Mouse (Mus musculus) embryonic facial prominence, embryonic 12.5 days (tissue): ENCODE measurements around the gene Dscam. TPM values are rescaled to one million over a fixed set of nuclear protein-coding genes. Genes with fewer than 3 reads are reported as not detected.

Experiments used
- ATAC-seq: fragments of 200-750 bp; cut with Nextera tagmentation; 2 replicates; pipeline ENCODE4 v1.8.0; 2017; ENCODE audit not compliant: insufficient number of reproducible peaks, insufficient read depth, low FRiP score, low TSS enrichment
- H3K27ac ChIP-seq: fragments of 300-500 bp; sonication (generic); 2 replicates; pipeline ENCODE4 v1.5.1; 2016; ENCODE audit warnings: mild to moderate bottlenecking
- H3K27me3 ChIP-seq: fragments of 300-500 bp; sonication (generic); 2 replicates; pipeline ENCODE4 v1.6.1; 2016; ENCODE audit warnings: mild to moderate bottlenecking, moderate library complexity
- H3K36me3 ChIP-seq: fragments of 300-500 bp; sonication (generic); 2 replicates; pipeline ENCODE4 v1.6.1; 2016; ENCODE audit warnings: mild to moderate bottlenecking
- H3K4me1 ChIP-seq: fragments of 300-500 bp; sonication (generic); 2 replicates; pipeline ENCODE4 v1.6.1; 2016
- H3K4me2 ChIP-seq: fragments of 300-500 bp; sonication (generic); replicated peaks from 2 replicates; pipeline ENCODE4 v1.6.1; 2016; ENCODE audit warnings: mild to moderate bottlenecking, moderate library complexity
- H3K4me3 ChIP-seq: fragments of 300-500 bp; sonication (generic); 2 replicates; pipeline ENCODE4 v1.5.1; 2016; ENCODE audit warnings: mild to moderate bottlenecking
- H3K9ac ChIP-seq: fragments of 300-500 bp; sonication (generic); 2 replicates; pipeline ENCODE4 v1.6.1; 2016; ENCODE audit warnings: mild to moderate bottlenecking, moderate library complexity
- H3K9me3 ChIP-seq: fragments of 300-500 bp; sonication (generic); 2 replicates; pipeline ENCODE4 v1.6.1; 2016; ENCODE audit warnings: mild to moderate bottlenecking, moderate library complexity
- WGBS: fragments of 180-500 bp; shearing (Covaris S2); methylation state at CpG from one replicate; pipeline ENCODE4 v1.1.7; 2016; 5-methylcytosine and 5-hydroxymethylcytosine counted together
- polyA plus RNA-seq: library from polyadenylated mRNA; unstranded; fragments of >200 nt; fragmentation: Nextera tagmentation; extraction: Ambion mirVana; gene quantifications from 2 replicates; pipeline ENCODE4 v1.2.1, GENCODE M21; 2016

The Dscam gene
- polyA plus RNA-seq, 1 experiment from 2014 or later: 0.42 TPM

GRCm38 (mm10) chr16:96779021-96779420 lies 391.5 kb downstream of the Dscam start:
- no peak for ATAC-seq
- Histone ChIP-seq H3K9me3 (no peaks in the 10 kb centered on the region), H3K4me2 (no peak overlapping the region), H3K27me3 (no peaks in the 10 kb centered on the region), H3K4me1 (no peaks in the 10 kb centered on the region), H3K36me3 (no peaks in the 10 kb centered on the region), H3K9ac (no peak overlapping the region), H3K4me3 (no peak overlapping the region), H3K27ac (no peak overlapping the region)
- WGBS: 69% methylated on average over 5 of the region's 5 CpGs

GRCm38 (mm10) chr16:96774245-96774644 lies 396.3 kb downstream of the Dscam start:
- ATAC-seq: no peak
- no peak overlapping the region for H3K4me3 ChIP-seq
- WGBS: 81% methylated on average over 1 of the region's 1 CpGs
- no peak overlapping the region for H3K27ac ChIP-seq
- H3K4me2 ChIP-seq: no peak overlapping the region
- no peaks in the 10 kb centered on the region for H3K27me3 ChIP-seq
- no peaks in the 10 kb centered on the region for H3K36me3 ChIP-seq
- H3K4me1 ChIP-seq: no peaks in the 10 kb centered on the region
- H3K9me3 ChIP-seq: no peaks in the 10 kb centered on the region
- H3K9ac ChIP-seq: no peak overlapping the region

- Histone ChIP-seq H3K36me3 (no peaks in the 10 kb centered on the region), H3K27ac (no peak overlapping the region), H3K9ac (no peak overlapping the region), H3K4me1 (no peaks in the 10 kb centered on the region), H3K4me2 (no peak overlapping the region), H3K27me3 (no peaks in the 10 kb centered on the region), H3K9me3 (no peaks in the 10 kb centered on the region), H3K4me3 (no peak overlapping the region)
- no peak for ATAC-seq
- WGBS: 82% methylated on average over 3 of the region's 3 CpGs
These were observed 402.6 kb downstream of the Dscam start for GRCm38 (mm10) chr16:96767985-96768384.

- Histone ChIP-seq H3K36me3 (no peaks in the 10 kb centered on the region), H3K27ac (no peak overlapping the region), H3K27me3 (no peaks in the 10 kb centered on the region), H3K4me3 (no peak overlapping the region), H3K4me1 (no peaks in the 10 kb centered on the region), H3K4me2 (no peak overlapping the region), H3K9ac (no peak overlapping the region), H3K9me3 (no peaks in the 10 kb centered on the region)
- WGBS: 37% methylated on average over 4 of the region's 4 CpGs
- no peak for ATAC-seq
These were observed 403.0 kb downstream of the Dscam start for GRCm38 (mm10) chr16:96767508-96767907.

- Histone ChIP-seq H3K9me3 (no peaks in the 10 kb centered on the region), H3K4me1 (peaks cover 14% of the 10 kb centered on the region), H3K27me3 (peaks cover 7% of the 10 kb centered on the region; the same call in 1 of the 2 replicates), H3K9ac (no peak overlapping the region), H3K4me3 (no peak overlapping the region), H3K4me2 (no peak overlapping the region), H3K36me3 (no peaks in the 10 kb centered on the region), H3K27ac (no peak overlapping the region)
- ATAC-seq: no peak
- 28% methylated on average over 12 of the region's 12 CpGs for WGBS
These were observed 409.3 kb downstream of the Dscam start for GRCm38 (mm10) chr16:96761225-96761624.

- H3K4me1 ChIP-seq: peaks cover 14% of the 10 kb centered on the region
- no peak for ATAC-seq
- no peak overlapping the region for H3K4me3 ChIP-seq
- H3K4me2 ChIP-seq: no peak overlapping the region
- H3K9ac ChIP-seq: no peak overlapping the region
- peaks cover 7% of the 10 kb centered on the region; the same call in 1 of the 2 replicates for H3K27me3 ChIP-seq
- no peaks in the 10 kb centered on the region for H3K9me3 ChIP-seq
- 65% methylated on average over 5 of the region's 5 CpGs for WGBS
- no peak overlapping the region for H3K27ac ChIP-seq
- H3K36me3 ChIP-seq: no peaks in the 10 kb centered on the region
These were observed 411.4 kb downstream of the Dscam start for GRCm38 (mm10) chr16:96759081-96759603.

GRCm38 (mm10) chr16:96758381-96758780 lies 412.2 kb downstream of the Dscam start:
- ATAC-seq: no peak
- H3K4me1 ChIP-seq: peaks cover 14% of the 10 kb centered on the region
- no peaks in the 10 kb centered on the region for H3K9me3 ChIP-seq
- no peak overlapping the region for H3K27ac ChIP-seq
- no peak overlapping the region for H3K4me3 ChIP-seq
- H3K27me3 ChIP-seq: peaks cover 7% of the 10 kb centered on the region; the same call in 1 of the 2 replicates
- H3K36me3 ChIP-seq: no peaks in the 10 kb centered on the region
- 51% methylated on average over 3 of the region's 3 CpGs for WGBS
- H3K4me2 ChIP-seq: no peak overlapping the region
- H3K9ac ChIP-seq: no peak overlapping the region

GRCm38 (mm10) chr16:96757588-96758313 lies 412.8 kb downstream of the Dscam start:
- H3K27ac ChIP-seq: no peak overlapping the region
- 0 out of 2 replicates have a peak overlapping the region, but pooled peaks have one; percentile 1 for H3K4me2 ChIP-seq
- H3K27me3 ChIP-seq: peaks cover 7% of the 10 kb centered on the region; the same call in 1 of the 2 replicates
- no peaks in the 10 kb centered on the region for H3K36me3 ChIP-seq
- no peaks in the 10 kb centered on the region for H3K9me3 ChIP-seq
- no peak overlapping the region for H3K4me3 ChIP-seq
- ATAC-seq: no peak
- H3K4me1 ChIP-seq: peaks cover 14% of the 10 kb centered on the region
- 3% methylated on average over 9 of the region's 9 CpGs for WGBS
- H3K9ac ChIP-seq: no peak overlapping the region

GRCm38 (mm10) chr16:96756994-96757393 lies 413.6 kb downstream of the Dscam start:
- no peaks in the 10 kb centered on the region for H3K9me3 ChIP-seq
- H3K27ac ChIP-seq: no peak overlapping the region
- no peaks in the 10 kb centered on the region for H3K36me3 ChIP-seq
- H3K9ac ChIP-seq: no peak overlapping the region
- peaks cover 7% of the 10 kb centered on the region; the same call in 1 of the 2 replicates for H3K27me3 ChIP-seq
- H3K4me2 ChIP-seq: no peak overlapping the region
- 10% methylated on average over 7 of the region's 7 CpGs for WGBS
- ATAC-seq: no peak
- no peak overlapping the region for H3K4me3 ChIP-seq
- peaks cover 14% of the 10 kb centered on the region for H3K4me1 ChIP-seq

- ATAC-seq: no peak
- H3K4me2 ChIP-seq: no peak overlapping the region
- 68% methylated on average over 6 of the region's 6 CpGs for WGBS
- H3K36me3 ChIP-seq: no peaks in the 10 kb centered on the region
- no peak overlapping the region for H3K27ac ChIP-seq
- peaks cover 14% of the 10 kb centered on the region for H3K4me1 ChIP-seq
- H3K9me3 ChIP-seq: no peaks in the 10 kb centered on the region
- peaks cover 7% of the 10 kb centered on the region; the same call in 1 of the 2 replicates for H3K27me3 ChIP-seq
- H3K4me3 ChIP-seq: no peak overlapping the region
- no peak overlapping the region for H3K9ac ChIP-seq
These were observed 415.5 kb downstream of the Dscam start for GRCm38 (mm10) chr16:96754971-96755504.

- no peak for ATAC-seq
- Histone ChIP-seq H3K4me2 (no peak overlapping the region), H3K9me3 (no peaks in the 10 kb centered on the region), H3K27ac (no peak overlapping the region), H3K27me3 (peaks cover 7% of the 10 kb centered on the region; the same call in 1 of the 2 replicates), H3K36me3 (no peaks in the 10 kb centered on the region), H3K4me3 (no peak overlapping the region), H3K9ac (no peak overlapping the region), H3K4me1 (peaks cover 14% of the 10 kb centered on the region)
- 55% methylated on average over 6 of the region's 6 CpGs for WGBS
These were observed 416.2 kb downstream of the Dscam start for GRCm38 (mm10) chr16:96754381-96754780.

- Histone ChIP-seq H3K4me1 (peaks cover 14% of the 10 kb centered on the region), H3K27me3 (peaks cover 6% of the 10 kb centered on the region; the same call in 1 of the 2 replicates), H3K36me3 (no peaks in the 10 kb centered on the region), H3K9ac (no peak overlapping the region), H3K4me2 (no peak overlapping the region), H3K4me3 (no peak overlapping the region), H3K27ac (no peak overlapping the region), H3K9me3 (no peaks in the 10 kb centered on the region)
- WGBS: 16% methylated on average over 4 of the region's 4 CpGs
- ATAC-seq: no peak
These were observed 416.8 kb downstream of the Dscam start for GRCm38 (mm10) chr16:96753781-96754173.
